Mouse (Mus musculus): ENCODE results near the gene Klhl22.

The Klhl22 gene

GRCm38 (mm10) chr16:17833681-17834399 is 74.4 kb downstream of the Klhl22 start:
- no peak for DNase-seq (ENCODE audit: low read depth, low spot score)

- DNase-seq (ENCODE audit: low read depth, low spot score): no peak
These were observed 75.1 kb downstream of the Klhl22 start for GRCm38 (mm10) chr16:17834543-17834942.

GRCm38 (mm10) chr16:17835481-17835880 is 76.1 kb downstream of the Klhl22 start:
- no peak for DNase-seq (ENCODE audit: low read depth, low spot score)

GRCm38 (mm10) chr16:17838051-17838450 is 78.6 kb downstream of the Klhl22 start, which contains the start of gene Car15:
TSS of gene Car15 (minus strand) at chr16:17838364.
- DNase-seq (ENCODE audit: low read depth, low spot score): no peak

- no peak for DNase-seq (ENCODE audit: low read depth, low spot score)
These were observed 80.6 kb downstream of the Klhl22 start for GRCm38 (mm10) chr16:17839976-17840375.

GRCm38 (mm10) chr16:17842437-17842836 is 83.0 kb downstream of the Klhl22 start:
- no peak for DNase-seq (ENCODE audit: low read depth, low spot score)
